Mouse (Mus musculus): ENCODE results near the gene Lrrc41. TPM values are rescaled to one million over a fixed set of nuclear protein-coding genes. Genes with fewer than 3 reads are reported as not detected.

Gene Lrrc41
- polyA plus RNA-seq, 1 experiment = 11.4 TPM

DNA sequence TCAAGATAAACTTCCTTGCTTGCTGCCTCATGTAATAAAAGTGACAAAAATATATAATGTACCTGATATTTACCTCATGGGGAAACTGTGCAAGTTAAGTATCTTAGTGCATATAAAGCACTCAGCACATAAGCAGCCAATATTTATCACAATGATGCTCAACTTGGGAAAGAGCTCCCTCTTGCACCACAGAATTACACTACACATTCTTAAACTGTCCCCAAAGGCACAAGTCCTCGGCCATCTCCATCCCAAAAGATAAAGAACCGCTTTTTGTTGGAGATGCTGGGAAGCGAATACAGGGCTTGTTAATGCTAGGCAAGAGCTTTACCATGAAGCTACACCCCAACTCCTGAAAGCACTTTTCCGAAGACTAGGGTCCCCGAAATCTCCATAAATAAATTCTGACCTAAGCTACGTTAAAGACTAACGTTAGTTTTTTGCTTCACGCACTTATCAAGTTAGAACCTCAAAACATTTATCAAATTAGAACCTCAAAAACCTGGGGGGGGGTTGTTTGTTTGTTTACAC, 859 bp upstream of the Lrrc41 start:
- H3K4me3 ChIP-seq (replicated peaks; ENCODE audit: control insufficient read depth, low read depth, low read length) = peak overlapping the region; percentile 83
- no peak for TF ChIP-seq POLR2A (IDR thresholded peaks at IDR 0.05; ENCODE audit: borderline replicate concordance, control insufficient read depth, low read depth, low read length)
- TF ChIP-seq CTCF (IDR thresholded peaks at IDR 0.05; ENCODE audit: control insufficient read depth, insufficient read depth, low read length) = no peak
- H3K4me1 ChIP-seq (ENCODE audit: control insufficient read depth, insufficient read depth, low read length) = no peaks in the 10 kb centered on the region; the same call in 1 of the 2 replicates
- H3K27ac ChIP-seq (ENCODE audit: control insufficient read depth, insufficient read depth, low read depth, low read length, poor library complexity) = no peak overlapping the region; the same call in 1 of the 2 replicates
- WGBS = under 1% methylated on average over 8 of the region's 8 CpGs

DNA sequence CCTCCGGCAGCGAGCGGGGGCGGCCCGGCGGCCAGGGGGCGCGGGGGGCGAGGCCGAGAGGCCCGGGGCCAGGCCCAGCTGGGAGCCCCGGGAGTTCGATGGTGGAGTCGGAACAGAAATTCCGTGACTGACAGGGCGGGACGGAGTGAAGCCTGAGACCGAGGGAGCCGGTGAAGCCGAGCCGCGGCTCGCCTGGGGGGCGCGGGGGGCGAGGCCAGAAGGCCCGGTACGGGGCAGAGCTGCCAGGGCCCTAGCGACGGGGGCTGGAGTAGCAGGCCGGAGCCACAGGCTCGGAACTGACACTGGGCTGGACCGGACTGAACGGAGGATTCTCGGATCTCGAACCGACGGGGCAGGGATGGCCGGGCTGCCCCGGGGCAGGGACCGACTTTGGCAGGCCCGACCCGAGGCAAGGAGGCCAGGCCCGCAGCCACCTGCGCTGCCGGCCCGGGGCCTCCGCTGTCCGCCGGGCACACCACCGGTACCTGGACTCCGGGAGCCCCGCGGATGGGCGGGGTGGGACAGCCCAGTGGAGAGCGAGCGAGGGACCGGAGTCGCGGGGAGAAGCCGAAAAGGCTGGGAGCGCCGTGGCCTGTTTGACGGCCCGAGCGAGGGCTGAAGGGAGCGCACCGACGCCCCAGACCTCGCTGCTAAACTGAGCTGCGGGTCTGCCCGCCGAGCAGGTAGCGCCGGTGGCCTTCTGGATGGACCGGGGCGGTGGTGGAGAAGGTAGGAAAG, 731 bp downstream of the Lrrc41 start:
- peak overlapping the region; percentile 83 for H3K27ac ChIP-seq (ENCODE audit: control insufficient read depth, insufficient read depth, low read depth, low read length, poor library complexity)
- TF ChIP-seq POLR2A (IDR thresholded peaks at IDR 0.05; ENCODE audit: borderline replicate concordance, control insufficient read depth, low read depth, low read length) (no peak; the same call in 1 of the 2 replicates), CTCF (IDR thresholded peaks at IDR 0.05; ENCODE audit: control insufficient read depth, insufficient read depth, low read length) (no peak)
- under 1% methylated on average over 76 of the region's 77 CpGs for WGBS
- no peaks in the 10 kb centered on the region; the same call in 1 of the 2 replicates for H3K4me1 ChIP-seq (ENCODE audit: control insufficient read depth, insufficient read depth, low read length)
- peak overlapping the region; percentile 85 for H3K4me3 ChIP-seq (replicated peaks; ENCODE audit: control insufficient read depth, low read depth, low read length)

DNA sequence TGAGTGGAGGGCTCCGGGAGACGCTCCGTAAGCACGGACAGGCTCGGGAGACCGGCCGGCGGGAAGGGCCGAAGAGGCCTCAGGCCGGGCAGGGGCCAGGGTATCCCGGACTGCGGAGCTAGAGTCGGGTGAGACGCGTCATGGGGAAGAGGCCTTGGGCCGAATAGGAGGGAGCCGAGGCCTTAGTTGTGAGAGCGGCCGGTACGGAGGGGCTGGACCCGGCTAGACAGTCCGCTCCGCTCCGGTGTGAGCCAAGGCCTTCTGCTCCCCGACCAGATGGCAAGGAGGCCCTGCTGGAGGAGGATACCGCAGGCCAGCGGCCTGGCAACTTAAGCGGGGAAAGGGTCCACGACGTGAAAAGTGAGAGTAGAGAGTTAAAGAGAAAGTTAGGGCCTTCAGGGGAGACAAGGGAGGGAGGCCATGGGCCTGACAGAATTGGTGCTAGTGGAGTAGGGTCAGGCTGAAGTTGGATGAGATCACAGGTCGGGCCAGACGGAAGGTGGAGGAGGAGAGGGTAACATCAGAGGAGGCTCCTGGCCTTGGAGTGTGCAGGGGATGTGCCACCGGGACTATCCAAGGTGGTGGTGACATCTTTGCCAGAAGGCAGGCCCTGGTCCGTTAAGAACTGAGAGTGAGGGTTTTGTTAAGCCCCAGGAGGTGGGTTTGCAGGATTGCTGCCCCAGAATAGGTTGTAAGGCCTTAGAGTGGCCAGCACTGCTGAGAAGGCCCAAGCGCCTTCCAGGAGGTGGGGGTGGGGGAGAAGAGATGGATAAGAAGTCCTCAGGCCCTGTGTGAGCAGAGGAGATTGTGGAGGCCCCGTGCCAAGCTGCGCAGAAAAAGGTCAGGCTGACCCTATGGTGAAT, 1.5 kb downstream of the Lrrc41 start:
- peak overlapping the region; percentile 83 for H3K27ac ChIP-seq (ENCODE audit: control insufficient read depth, insufficient read depth, low read depth, low read length, poor library complexity)
- TF ChIP-seq CTCF (IDR thresholded peaks at IDR 0.05; ENCODE audit: control insufficient read depth, insufficient read depth, low read length) = no peak
- TF ChIP-seq POLR2A (IDR thresholded peaks at IDR 0.05; ENCODE audit: borderline replicate concordance, control insufficient read depth, low read depth, low read length) = no peak
- no peaks in the 10 kb centered on the region; the same call in 1 of the 2 replicates for H3K4me1 ChIP-seq (ENCODE audit: control insufficient read depth, insufficient read depth, low read length)
- WGBS = 4% methylated on average over 37 of the region's 37 CpGs
- H3K4me3 ChIP-seq (replicated peaks; ENCODE audit: control insufficient read depth, low read depth, low read length) = peak overlapping the region; percentile 85

DNA sequence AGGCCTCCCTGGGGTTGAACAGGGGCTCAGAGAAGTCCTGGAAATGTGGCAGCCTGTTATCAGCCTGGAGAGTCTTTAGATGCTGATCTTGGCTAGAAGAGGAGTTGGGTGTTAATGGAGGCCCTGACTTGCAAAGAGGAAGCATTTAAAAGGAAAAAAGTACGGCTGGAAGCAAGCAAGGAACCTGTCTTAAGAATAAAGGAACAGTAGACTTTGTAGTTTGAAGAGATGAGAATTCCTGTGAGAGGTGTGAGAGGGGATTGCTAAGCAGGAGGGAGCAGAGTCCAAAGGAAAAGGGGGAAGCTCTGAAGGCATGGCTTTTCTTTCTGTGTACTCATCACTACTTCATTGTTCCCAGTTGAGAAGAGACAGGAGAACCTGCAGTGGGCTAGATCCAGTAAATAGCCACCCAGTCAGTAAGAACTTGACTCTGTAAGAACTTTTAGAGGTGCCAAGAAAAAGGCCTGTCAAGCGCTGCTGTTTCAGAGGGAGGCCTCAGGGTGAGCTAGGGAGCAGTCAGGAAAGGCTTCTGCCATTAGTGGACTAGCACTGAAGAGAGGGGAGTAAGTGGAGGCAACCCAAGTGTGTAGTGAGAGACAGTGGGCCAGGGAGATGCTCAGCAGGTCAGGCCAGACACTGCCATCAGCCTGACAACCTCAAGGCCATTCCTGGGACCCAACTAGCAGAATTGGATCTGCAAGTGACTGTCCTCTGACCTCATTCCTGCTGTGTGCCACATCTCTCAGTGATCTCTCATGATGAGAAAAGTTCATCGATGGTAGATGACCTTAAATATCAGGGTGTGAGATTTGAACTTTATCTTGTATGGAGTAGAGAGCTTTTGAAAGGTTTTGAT, 2.4 kb downstream of the Lrrc41 start:
- TF ChIP-seq CTCF (IDR thresholded peaks at IDR 0.05; ENCODE audit: control insufficient read depth, insufficient read depth, low read length) (no peak), POLR2A (IDR thresholded peaks at IDR 0.05; ENCODE audit: borderline replicate concordance, control insufficient read depth, low read depth, low read length) (no peak)
- Histone ChIP-seq H3K4me3 (replicated peaks; ENCODE audit: control insufficient read depth, low read depth, low read length) (no peak overlapping the region), H3K27ac (ENCODE audit: control insufficient read depth, insufficient read depth, low read depth, low read length, poor library complexity) (no peak overlapping the region), H3K4me1 (ENCODE audit: control insufficient read depth, insufficient read depth, low read length) (no peaks in the 10 kb centered on the region; the same call in 1 of the 2 replicates)
- WGBS = 50% methylated on average over 3 of the region's 3 CpGs

DNA sequence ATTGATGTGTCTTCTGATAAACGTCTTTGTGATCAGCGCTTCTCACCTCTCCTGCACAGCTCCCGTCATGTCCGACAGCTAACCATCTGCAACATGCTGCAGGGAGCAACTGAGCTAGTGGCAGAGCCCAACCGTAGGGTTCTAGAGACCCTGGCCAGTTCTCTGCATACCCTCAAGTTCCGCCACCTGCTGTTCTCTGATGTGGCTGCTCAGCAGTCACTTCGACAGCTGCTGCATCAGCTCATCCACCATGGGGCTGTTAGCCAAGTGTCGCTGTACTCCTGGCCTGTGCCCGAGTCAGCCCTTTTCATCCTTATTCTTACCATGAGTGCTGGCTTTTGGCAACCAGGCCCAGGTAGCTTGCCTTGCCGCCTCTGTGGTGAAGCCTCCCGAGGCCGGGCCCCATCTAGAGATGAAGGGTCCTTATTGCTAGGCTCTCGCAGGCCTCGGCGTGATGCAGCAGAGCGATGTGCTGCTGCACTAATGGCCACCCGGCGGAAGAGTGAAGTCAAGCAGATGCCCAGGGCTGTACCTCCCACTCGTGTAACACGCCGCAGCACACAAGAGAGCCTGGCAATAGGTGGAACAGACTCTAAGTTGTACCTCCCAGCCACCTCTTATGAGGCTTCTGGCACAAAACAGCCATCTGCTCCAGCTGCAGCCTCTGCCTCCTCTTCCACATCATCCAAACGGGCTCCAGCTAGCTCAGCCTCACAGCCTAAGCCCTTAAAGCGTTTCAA, 13.6 kb downstream of the Lrrc41 start:
- TF ChIP-seq CTCF (IDR thresholded peaks at IDR 0.05; ENCODE audit: control insufficient read depth, insufficient read depth, low read length) (no peak), POLR2A (IDR thresholded peaks at IDR 0.05; ENCODE audit: borderline replicate concordance, control insufficient read depth, low read depth, low read length) (no peak)
- no peak overlapping the region for H3K4me3 ChIP-seq (replicated peaks; ENCODE audit: control insufficient read depth, low read depth, low read length)
- WGBS = 93% methylated on average over 23 of the region's 23 CpGs
- no peak overlapping the region for H3K27ac ChIP-seq (ENCODE audit: control insufficient read depth, insufficient read depth, low read depth, low read length, poor library complexity)
- no peaks in the 10 kb centered on the region for H3K4me1 ChIP-seq (ENCODE audit: control insufficient read depth, insufficient read depth, low read length)

DNA sequence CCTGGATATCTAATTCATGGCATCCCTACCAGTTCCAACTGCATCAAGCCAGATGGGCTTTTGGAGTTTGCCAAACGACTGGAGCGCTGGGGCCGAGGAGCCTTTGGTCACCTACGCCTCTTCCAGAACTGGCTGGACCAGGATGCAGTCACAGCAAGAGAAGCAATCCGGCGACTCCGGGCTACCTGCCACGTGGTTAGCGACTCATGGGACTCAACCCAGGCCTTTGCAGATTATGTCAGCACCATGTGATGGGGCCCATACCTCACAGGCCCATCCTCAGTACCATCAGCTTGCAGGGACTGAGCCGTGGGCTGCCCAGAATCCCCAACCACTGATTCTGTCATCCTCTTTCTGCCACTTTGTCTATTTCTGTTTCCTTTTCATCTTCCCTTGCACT, 21.2 kb downstream of the Lrrc41 start:
- 89% methylated on average over 10 of the region's 10 CpGs for WGBS
- no peaks in the 10 kb centered on the region; the same call in 1 of the 2 replicates for H3K4me1 ChIP-seq (ENCODE audit: control insufficient read depth, insufficient read depth, low read length)
- H3K4me3 ChIP-seq (replicated peaks; ENCODE audit: control insufficient read depth, low read depth, low read length) = no peak overlapping the region
- H3K27ac ChIP-seq (ENCODE audit: control insufficient read depth, insufficient read depth, low read depth, low read length, poor library complexity) = no peak overlapping the region
- TF ChIP-seq CTCF (IDR thresholded peaks at IDR 0.05; ENCODE audit: control insufficient read depth, insufficient read depth, low read length) (no peak), POLR2A (IDR thresholded peaks at IDR 0.05; ENCODE audit: borderline replicate concordance, control insufficient read depth, low read depth, low read length) (no peak)

DNA sequence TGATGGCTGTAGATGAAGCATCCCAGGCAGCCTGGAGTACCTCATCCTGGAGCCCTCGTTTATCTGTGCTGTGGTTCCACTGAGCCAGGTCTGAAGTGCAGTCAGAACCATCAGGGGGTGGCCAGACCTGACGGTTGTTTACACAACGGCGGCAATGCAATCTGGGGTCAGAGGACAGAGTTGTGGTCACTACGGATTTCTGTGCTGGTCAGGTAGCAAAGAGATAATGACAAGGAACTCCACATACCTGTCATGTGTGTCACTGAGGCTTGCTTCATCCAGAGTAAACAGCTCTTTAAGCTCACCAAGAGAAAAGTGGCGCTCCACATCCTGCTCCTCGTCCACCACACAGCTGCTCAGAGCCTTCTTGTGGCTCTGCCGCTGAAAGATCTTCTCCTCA, 22.1 kb downstream of the Lrrc41 start:
- Histone ChIP-seq H3K27ac (ENCODE audit: control insufficient read depth, insufficient read depth, low read depth, low read length, poor library complexity) (no peak overlapping the region), H3K4me3 (replicated peaks; ENCODE audit: control insufficient read depth, low read depth, low read length) (no peak overlapping the region), H3K4me1 (ENCODE audit: control insufficient read depth, insufficient read depth, low read length) (no peaks in the 10 kb centered on the region; the same call in 1 of the 2 replicates)
- TF ChIP-seq POLR2A (IDR thresholded peaks at IDR 0.05; ENCODE audit: borderline replicate concordance, control insufficient read depth, low read depth, low read length) (no peak), CTCF (IDR thresholded peaks at IDR 0.05; ENCODE audit: control insufficient read depth, insufficient read depth, low read length) (no peak)
- 89% methylated on average over 8 of the region's 8 CpGs for WGBS
